Mouse (Mus musculus): ENCODE results near the gene Rnf17. TPM values are rescaled to one million over a fixed set of nuclear protein-coding genes. Genes with fewer than 3 reads are reported as not detected.

Rnf17 gene
- polyA plus RNA-seq, 1 experiment from 2014 or later: 3.6 TPM

- Histone ChIP-seq H3K4me3 (ENCODE audit: control insufficient read depth in 1 of 2, insufficient read depth in 1 of 2, low read depth in 1 of 2, low read length in 2 of 2) (no peak overlapping the region), H3K9ac (ENCODE audit: low read length) (no peak overlapping the region), H3K4me2 (ENCODE audit: low read length) (no peak overlapping the region), H3K27ac (replicated peaks in 1 of 2; ENCODE audit: control insufficient read depth in 1 of 2, insufficient read depth in 1 of 2, low read depth in 2 of 2, low read length in 2 of 2) (0 out of 4 replicates have a peak overlapping the region, but pooled peaks of 1 of the 2 experiments have one; percentile 9), H3K4me1 (ENCODE audit: control insufficient read depth in 2 of 2, insufficient read depth in 2 of 2, low read length in 2 of 2) (peaks cover 5 to 6% of the 10 kb centered on the region in 2 experiments), H3K9me3 (ENCODE audit: control insufficient read depth, low read length) (no peaks in the 10 kb centered on the region), H3K36me3 (ENCODE audit: control insufficient read depth, insufficient read depth, low read length) (no peaks in the 10 kb centered on the region), H3K27me3 (ENCODE audit: control insufficient read depth, insufficient read depth, low read length) (no peaks in the 10 kb centered on the region)
- 7% methylated on average over 2 of the region's 2 CpGs for WGBS
- ATAC-seq (ENCODE audit: insufficient number of reproducible peaks, insufficient read depth, low FRiP score, low read depth): no peak
Measured at GRCm38 (mm10) chr14:56393704-56394312, 8.6 kb upstream of the Rnf17 start.

- H3K27ac ChIP-seq (replicated peaks in 1 of 2; ENCODE audit: control insufficient read depth in 1 of 2, insufficient read depth in 1 of 2, low read depth in 2 of 2, low read length in 2 of 2): no peak overlapping the region
- peaks cover 5 to 6% of the 10 kb centered on the region in 2 experiments for H3K4me1 ChIP-seq (ENCODE audit: control insufficient read depth in 2 of 2, insufficient read depth in 2 of 2, low read length in 2 of 2)
- no peaks in the 10 kb centered on the region for H3K36me3 ChIP-seq (ENCODE audit: control insufficient read depth, insufficient read depth, low read length)
- H3K27me3 ChIP-seq (ENCODE audit: control insufficient read depth, insufficient read depth, low read length): no peaks in the 10 kb centered on the region
- no peak overlapping the region for H3K4me2 ChIP-seq (ENCODE audit: low read length)
- no peak for ATAC-seq (ENCODE audit: insufficient number of reproducible peaks, insufficient read depth, low FRiP score, low read depth)
- H3K9me3 ChIP-seq (ENCODE audit: control insufficient read depth, low read length): no peaks in the 10 kb centered on the region
- no peak overlapping the region for H3K4me3 ChIP-seq (ENCODE audit: control insufficient read depth in 1 of 2, insufficient read depth in 1 of 2, low read depth in 1 of 2, low read length in 2 of 2)
- no peak overlapping the region for H3K9ac ChIP-seq (ENCODE audit: low read length)
Measured at GRCm38 (mm10) chr14:56398001-56398400, 4.4 kb upstream of the Rnf17 start.

GRCm38 (mm10) chr14:56403072-56403375 is 643 bp downstream of the Rnf17 start:
- Histone ChIP-seq H3K4me3 (ENCODE audit: control insufficient read depth in 1 of 2, insufficient read depth in 1 of 2, low read depth in 1 of 2, low read length in 2 of 2) (peak overlapping the region in 1 of 2 experiments; percentile 20; a peak in 1 of 4 replicates), H3K9me3 (ENCODE audit: control insufficient read depth, low read length) (no peaks in the 10 kb centered on the region), H3K36me3 (ENCODE audit: control insufficient read depth, insufficient read depth, low read length) (no peaks in the 10 kb centered on the region), H3K9ac (ENCODE audit: low read length) (no peak overlapping the region), H3K4me1 (ENCODE audit: control insufficient read depth in 2 of 2, insufficient read depth in 2 of 2, low read length in 2 of 2) (no peaks in the 10 kb centered on the region), H3K27ac (replicated peaks in 1 of 2; ENCODE audit: control insufficient read depth in 1 of 2, insufficient read depth in 1 of 2, low read depth in 2 of 2, low read length in 2 of 2) (no peak overlapping the region), H3K27me3 (ENCODE audit: control insufficient read depth, insufficient read depth, low read length) (no peaks in the 10 kb centered on the region), H3K4me2 (ENCODE audit: low read length) (peak overlapping the region; percentile 46; the same call in 1 of the 2 replicates)
- ATAC-seq (ENCODE audit: insufficient number of reproducible peaks, insufficient read depth, low FRiP score, low read depth): no peak
- 82% methylated on average over 2 of the region's 2 CpGs for WGBS

GRCm38 (mm10) chr14:56462090-56462489 is 59.7 kb downstream of the Rnf17 start:
- Histone ChIP-seq H3K36me3 (ENCODE audit: control insufficient read depth, insufficient read depth, low read length) (no peaks in the 10 kb centered on the region), H3K27me3 (ENCODE audit: control insufficient read depth, insufficient read depth, low read length) (no peaks in the 10 kb centered on the region), H3K27ac (replicated peaks in 1 of 2; ENCODE audit: control insufficient read depth in 1 of 2, insufficient read depth in 1 of 2, low read depth in 2 of 2, low read length in 2 of 2) (no peak overlapping the region), H3K4me3 (ENCODE audit: control insufficient read depth in 1 of 2, insufficient read depth in 1 of 2, low read depth in 1 of 2, low read length in 2 of 2) (no peak overlapping the region), H3K4me1 (ENCODE audit: control insufficient read depth in 2 of 2, insufficient read depth in 2 of 2, low read length in 2 of 2) (no peaks in the 10 kb centered on the region), H3K9me3 (ENCODE audit: control insufficient read depth, low read length) (no peaks in the 10 kb centered on the region), H3K9ac (ENCODE audit: low read length) (no peak overlapping the region), H3K4me2 (ENCODE audit: low read length) (no peak overlapping the region)
- ATAC-seq (ENCODE audit: insufficient number of reproducible peaks, insufficient read depth, low FRiP score, low read depth): no peak
- 43% methylated on average over 2 of the region's 2 CpGs for WGBS

GRCm38 (mm10) chr14:56462729-56463128 is 60.3 kb downstream of the Rnf17 start:
- no peak overlapping the region for H3K4me2 ChIP-seq (ENCODE audit: low read length)
- no peak overlapping the region for H3K4me3 ChIP-seq (ENCODE audit: control insufficient read depth in 1 of 2, insufficient read depth in 1 of 2, low read depth in 1 of 2, low read length in 2 of 2)
- ATAC-seq (ENCODE audit: insufficient number of reproducible peaks, insufficient read depth, low FRiP score, low read depth): no peak
- H3K9me3 ChIP-seq (ENCODE audit: control insufficient read depth, low read length): no peaks in the 10 kb centered on the region
- no peaks in the 10 kb centered on the region for H3K36me3 ChIP-seq (ENCODE audit: control insufficient read depth, insufficient read depth, low read length)
- WGBS: 63% methylated on average over 1 of the region's 1 CpGs
- H3K27me3 ChIP-seq (ENCODE audit: control insufficient read depth, insufficient read depth, low read length): no peaks in the 10 kb centered on the region
- no peaks in the 10 kb centered on the region for H3K4me1 ChIP-seq (ENCODE audit: control insufficient read depth in 2 of 2, insufficient read depth in 2 of 2, low read length in 2 of 2)
- H3K27ac ChIP-seq (replicated peaks in 1 of 2; ENCODE audit: control insufficient read depth in 1 of 2, insufficient read depth in 1 of 2, low read depth in 2 of 2, low read length in 2 of 2): no peak overlapping the region
- H3K9ac ChIP-seq (ENCODE audit: low read length): no peak overlapping the region

- H3K27ac ChIP-seq (replicated peaks in 1 of 2; ENCODE audit: control insufficient read depth in 1 of 2, insufficient read depth in 1 of 2, low read depth in 2 of 2, low read length in 2 of 2): no peak overlapping the region
- 16% methylated on average over 1 of the region's 1 CpGs for WGBS
- ATAC-seq (ENCODE audit: insufficient number of reproducible peaks, insufficient read depth, low FRiP score, low read depth): no peak
- H3K4me1 ChIP-seq (ENCODE audit: control insufficient read depth in 2 of 2, insufficient read depth in 2 of 2, low read length in 2 of 2): no peaks in the 10 kb centered on the region
- H3K4me3 ChIP-seq (ENCODE audit: control insufficient read depth in 1 of 2, insufficient read depth in 1 of 2, low read depth in 1 of 2, low read length in 2 of 2): no peak overlapping the region
- H3K9ac ChIP-seq (ENCODE audit: low read length): no peak overlapping the region
- H3K9me3 ChIP-seq (ENCODE audit: control insufficient read depth, low read length): no peaks in the 10 kb centered on the region
- H3K36me3 ChIP-seq (ENCODE audit: control insufficient read depth, insufficient read depth, low read length): no peaks in the 10 kb centered on the region
- no peaks in the 10 kb centered on the region for H3K27me3 ChIP-seq (ENCODE audit: control insufficient read depth, insufficient read depth, low read length)
- H3K4me2 ChIP-seq (ENCODE audit: low read length): no peak overlapping the region
Measured at GRCm38 (mm10) chr14:56468145-56468544, 65.8 kb downstream of the Rnf17 start.

GRCm38 (mm10) chr14:56489806-56490205 is 87.4 kb downstream of the Rnf17 start:
- Histone ChIP-seq H3K36me3 (ENCODE audit: control insufficient read depth, insufficient read depth, low read length) (no peaks in the 10 kb centered on the region), H3K4me2 (ENCODE audit: low read length) (no peak overlapping the region), H3K9ac (ENCODE audit: low read length) (no peak overlapping the region), H3K9me3 (ENCODE audit: control insufficient read depth, low read length) (no peaks in the 10 kb centered on the region), H3K4me1 (ENCODE audit: control insufficient read depth in 2 of 2, insufficient read depth in 2 of 2, low read length in 2 of 2) (no peaks in the 10 kb centered on the region), H3K27ac (replicated peaks in 1 of 2; ENCODE audit: control insufficient read depth in 1 of 2, insufficient read depth in 1 of 2, low read depth in 2 of 2, low read length in 2 of 2) (no peak overlapping the region), H3K4me3 (ENCODE audit: control insufficient read depth in 1 of 2, insufficient read depth in 1 of 2, low read depth in 1 of 2, low read length in 2 of 2) (no peak overlapping the region), H3K27me3 (ENCODE audit: control insufficient read depth, insufficient read depth, low read length) (no peaks in the 10 kb centered on the region)
- no peak for ATAC-seq (ENCODE audit: insufficient number of reproducible peaks, insufficient read depth, low FRiP score, low read depth)

GRCm38 (mm10) chr14:56502407-56502806 is 100.0 kb downstream of the Rnf17 start:
- 68% methylated on average over 4 of the region's 4 CpGs for whole genome bisulfite sequencing
- ATAC-seq (ENCODE audit: insufficient number of reproducible peaks, insufficient read depth, low FRiP score, low read depth): no peak

More at GRCm38 (mm10) chr14:56502407-56502806, 100.0 kb downstream of the Rnf17 start:
- no peak overlapping the region for H3K4me2 ChIP-seq (ENCODE audit: low read length)
- no peaks in the 10 kb centered on the region for H3K27me3 ChIP-seq (ENCODE audit: control insufficient read depth, insufficient read depth, low read length)
- H3K4me3 ChIP-seq (ENCODE audit: control insufficient read depth in 1 of 2, insufficient read depth in 1 of 2, low read depth in 1 of 2, low read length in 2 of 2): no peak overlapping the region
- no peak overlapping the region for H3K9ac ChIP-seq (ENCODE audit: low read length)
- no peaks in the 10 kb centered on the region for H3K4me1 ChIP-seq (ENCODE audit: control insufficient read depth in 2 of 2, insufficient read depth in 2 of 2, low read length in 2 of 2)
- no peak overlapping the region for H3K27ac ChIP-seq (replicated peaks in 1 of 2; ENCODE audit: control insufficient read depth in 1 of 2, insufficient read depth in 1 of 2, low read depth in 2 of 2, low read length in 2 of 2)
- no peaks in the 10 kb centered on the region for H3K36me3 ChIP-seq (ENCODE audit: control insufficient read depth, insufficient read depth, low read length)
- no peaks in the 10 kb centered on the region for H3K9me3 ChIP-seq (ENCODE audit: control insufficient read depth, low read length)
